Mouse (Mus musculus) bone marrow macrophage, adult 2 months (primary cell): ENCODE results near the gene Abca14.

Experiments
- CTCF ChIP-seq: IDR thresholded peaks from 2 replicates; pipeline ENCODE4 v1.5.1; 2012; ENCODE audit warnings: low read depth, mild to moderate bottlenecking, low read length, moderate library complexity
- POLR2A ChIP-seq: IDR thresholded peaks from 2 replicates; pipeline ENCODE4 v1.6.1; 2012; ENCODE audit warnings: mild to moderate bottlenecking, low read depth, low read length, borderline replicate concordance

- no peak for TF ChIP-seq POLR2A
- no peak for TF ChIP-seq CTCF
Observed at GRCm38 (mm10) chr7:120188946-120189345, 14.8 kb upstream of the Abca14 start.
